Mouse (Mus musculus): Measurements from ENCODE around the gene Gzma. TPM values are rescaled to one million over a fixed set of nuclear protein-coding genes. Genes with fewer than 3 reads are reported as not detected.

Gzma gene
- polyA plus RNA-seq (2012; fragmentation: generic; extraction: Trizol) = not detected

GRCm38 (mm10) chr13:113100879-113101278 lies at the start of gene Gzma:
Gene Gzma (minus strand): TSS chr13:113100981.

DNA sequence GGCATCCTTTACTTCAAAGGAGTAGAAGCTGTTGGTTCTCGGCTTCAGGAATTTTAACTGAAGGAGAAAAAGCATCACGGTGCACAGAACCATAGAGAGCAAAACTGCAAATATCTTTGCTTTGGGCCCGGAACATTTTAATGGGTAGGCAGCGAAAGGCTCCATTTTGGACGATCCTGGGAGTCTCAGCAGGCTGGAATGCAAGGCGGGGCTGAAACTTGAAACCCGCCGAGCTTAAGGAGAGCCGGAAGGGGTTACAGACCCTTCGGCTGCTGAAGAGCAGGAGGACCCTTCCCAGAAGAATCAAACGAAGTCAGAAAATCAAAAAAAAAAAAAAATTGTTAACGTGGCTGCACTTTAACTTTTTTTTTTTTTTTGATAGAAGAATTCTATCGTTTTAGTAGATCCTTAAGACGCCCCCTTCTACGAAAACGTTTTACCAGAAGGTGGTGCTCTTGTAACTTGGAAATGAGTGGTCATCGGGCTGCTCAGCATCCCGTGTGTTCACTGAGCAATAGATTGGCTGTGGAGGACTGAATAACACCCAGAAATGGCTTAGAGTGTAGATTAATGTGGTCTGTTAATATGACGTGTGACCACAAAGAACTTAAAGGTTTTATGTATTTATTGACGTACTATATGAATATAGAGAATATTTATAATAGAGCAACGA lies 54.4 kb downstream of the Gzma start, which contains the start of gene Gpx8:
Gene Gpx8, minus strand, starts transcription at position 200 of the 673 bp plus-strand sequence.

Other genes with a start within 250 kb of the Gzma start
- 10 to 100 TPM in 1 of 2 experiments, 1 to 10 TPM in 1; 1.5 to 11.5 TPM for gene Mtrex, start 173.6 kb downstream of the Gzma start, polyA plus RNA-seq (2012; fragmentation: generic; extraction: Trizol)
- 1 to 10 TPM; 1.9 to 8.0 TPM for gene Dhx29, start 173.5 kb downstream of the Gzma start, polyA plus RNA-seq (2012; fragmentation: generic; extraction: Trizol)
- 1 to 10 TPM; 3.1 to 7.9 TPM for gene Ccno, start 113.2 kb downstream of the Gzma start, polyA plus RNA-seq (2012; fragmentation: generic; extraction: Trizol)
- gene Mcidas, start 107.1 kb downstream of the Gzma start, polyA plus RNA-seq (2012; fragmentation: generic; extraction: Trizol) = under 1 TPM; 0.02 to 0.08 TPM
- not detected for gene Cdc20b, start 65.9 kb downstream of the Gzma start, polyA plus RNA-seq (2012; fragmentation: generic; extraction: Trizol)
- 100 to 1,000 TPM in 1 of 2 experiments, 10 to 100 TPM in 1; 24.6 to 164 TPM for gene Gpx8, start 54.6 kb downstream of the Gzma start, polyA plus RNA-seq (2012; fragmentation: generic; extraction: Trizol)
- gene Esm1, start 108.7 kb upstream of the Gzma start, polyA plus RNA-seq (2012; fragmentation: generic; extraction: Trizol) = 1 to 10 TPM; 6.4 to 6.8 TPM
- gene Gzmk, start 124.9 kb upstream of the Gzma start, polyA plus RNA-seq (2012; fragmentation: generic; extraction: Trizol) = under 1 TPM in 1 of 2 experiments, not detected in 1; 0.04 TPM
- under 1 TPM; 0.08 to 0.24 TPM for gene BC067074, start 192.2 kb upstream of the Gzma start, polyA plus RNA-seq (2012; fragmentation: generic; extraction: Trizol)